Mouse (Mus musculus) stomach, embryonic 14.5 days (tissue): ENCODE results near the gene Abhd17c. TPM values are rescaled to one million over a fixed set of nuclear protein-coding genes. Genes with fewer than 3 reads are reported as not detected.

Experiments
- ATAC-seq: fragments of 200-750 bp; cut with Nextera tagmentation; 2 replicates; pipeline ENCODE4 v1.8.0; 2017; ENCODE audit warnings: low read depth, moderate TSS enrichment; ENCODE audit not compliant: insufficient number of reproducible peaks, insufficient read depth, low FRiP score
- H3K27ac ChIP-seq: fragments of 300-500 bp; sonication (generic); 2 replicates; pipeline ENCODE4 v1.5.1; 2014; ENCODE audit warnings: mild to moderate bottlenecking, low read length, moderate library complexity, mixed read lengths
- H3K27me3 ChIP-seq: fragments of 300-500 bp; sonication (generic); 2 replicates; pipeline ENCODE4 v1.6.1; 2014; ENCODE audit warnings: low read length, control low read depth, mixed read lengths; ENCODE audit not compliant: control insufficient read depth, insufficient read depth
- H3K36me3 ChIP-seq: fragments of 300-500 bp; sonication (generic); 2 replicates; pipeline ENCODE4 v1.6.1; 2014; ENCODE audit warnings: mild to moderate bottlenecking, control low read depth, low read length, moderate library complexity, mixed read lengths; ENCODE audit not compliant: control insufficient read depth, insufficient read depth
- H3K4me1 ChIP-seq: fragments of 300-500 bp; sonication (generic); 2 replicates; pipeline ENCODE4 v1.6.1; 2014; ENCODE audit warnings: low read length, control low read depth, mixed read lengths; ENCODE audit not compliant: control insufficient read depth, insufficient read depth
- H3K4me2 ChIP-seq: fragments of 300-500 bp; sonication (generic); replicated peaks from 2 replicates; pipeline ENCODE4 v1.6.1; 2014; ENCODE audit warnings: low read depth, low read length, control low read depth
- H3K4me3 ChIP-seq: fragments of 300-500 bp; sonication (generic); 2 replicates; pipeline ENCODE4 v1.5.1; 2014; ENCODE audit warnings: low read depth, low read length, control low read depth
- H3K9ac ChIP-seq: fragments of 300-500 bp; sonication (generic); replicated peaks from 2 replicates; pipeline ENCODE4 v1.6.1; 2014; ENCODE audit warnings: low read depth, mild to moderate bottlenecking, control low read depth, low read length, moderate library complexity, mixed read lengths
- H3K9me3 ChIP-seq: fragments of 300-500 bp; sonication (generic); 2 replicates; pipeline ENCODE4 v1.6.1; 2016; ENCODE audit warnings: low read depth, low read length, control low read depth; ENCODE audit not compliant: control insufficient read depth
- WGBS: fragments of 180-500 bp; shearing (Covaris S2); extraction: QIAGEN DNeasy Blood & Tissue Kit; methylation state at CpG from one replicate; pipeline ENCODE4 v1.1.7; 2014; 5-methylcytosine and 5-hydroxymethylcytosine counted together
- polyA plus RNA-seq: library from polyadenylated mRNA; unstranded; fragments of >200 nt; fragmentation: Nextera tagmentation; extraction: Ambion mirVana; gene quantifications from 2 replicates; pipeline ENCODE4 v1.2.1, GENCODE M21; 2014

The Abhd17c gene
- polyA plus RNA-seq, 1 experiment from 2014 or later = 13.5 TPM

DNA sequence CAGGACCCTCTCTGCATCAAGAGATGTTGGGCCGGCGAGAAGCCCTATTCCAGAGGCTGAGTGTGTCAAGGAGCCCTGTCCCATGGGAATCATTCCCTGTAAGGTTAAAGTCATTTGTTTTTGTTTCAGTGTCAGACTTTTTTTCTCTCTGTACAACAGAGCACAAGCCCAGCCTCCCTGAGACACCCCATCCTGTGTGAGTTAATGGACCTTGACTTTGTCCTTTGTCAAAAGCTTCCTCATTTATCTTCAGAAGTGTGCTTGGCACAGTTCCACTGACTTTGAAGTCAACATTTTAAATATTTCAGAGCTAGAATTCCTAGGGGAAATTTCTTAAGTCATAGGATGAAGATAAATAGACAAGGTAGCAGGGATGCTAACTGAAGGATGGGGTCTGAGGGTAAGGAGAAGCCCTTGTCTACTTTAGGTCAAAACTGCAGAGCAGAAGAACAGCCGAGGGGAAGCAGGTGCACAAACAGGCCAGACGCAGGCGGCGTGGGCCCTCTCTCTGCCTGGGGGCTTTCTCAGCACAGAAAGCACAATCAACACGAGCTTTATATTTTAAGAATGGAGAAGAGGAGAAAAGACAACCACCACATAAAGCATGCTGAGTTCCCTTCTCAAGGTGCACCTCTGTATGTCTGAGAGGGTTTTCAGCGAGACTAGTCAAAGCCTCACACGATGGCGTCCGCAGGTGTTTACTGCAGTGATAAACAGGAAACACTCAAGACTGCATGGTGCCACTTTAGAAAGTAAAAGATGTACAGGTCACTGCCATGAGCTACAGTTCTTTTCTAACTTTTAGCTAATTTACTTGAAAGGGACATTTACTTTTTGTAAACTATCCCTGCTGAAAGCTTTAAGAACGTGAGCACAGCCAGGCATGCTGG, 32.2 kb downstream of the Abhd17c start:
- Histone ChIP-seq H3K4me3 (no peak overlapping the region), H3K4me1 (peaks cover 37% of the 10 kb centered on the region), H3K4me2 (no peak overlapping the region), H3K9ac (no peak overlapping the region), H3K36me3 (no peaks in the 10 kb centered on the region), H3K27ac (no peak overlapping the region), H3K27me3 (no peaks in the 10 kb centered on the region), H3K9me3 (no peaks in the 10 kb centered on the region)
- ATAC-seq = no peak
- 49% methylated on average over 12 of the region's 12 CpGs for WGBS

DNA sequence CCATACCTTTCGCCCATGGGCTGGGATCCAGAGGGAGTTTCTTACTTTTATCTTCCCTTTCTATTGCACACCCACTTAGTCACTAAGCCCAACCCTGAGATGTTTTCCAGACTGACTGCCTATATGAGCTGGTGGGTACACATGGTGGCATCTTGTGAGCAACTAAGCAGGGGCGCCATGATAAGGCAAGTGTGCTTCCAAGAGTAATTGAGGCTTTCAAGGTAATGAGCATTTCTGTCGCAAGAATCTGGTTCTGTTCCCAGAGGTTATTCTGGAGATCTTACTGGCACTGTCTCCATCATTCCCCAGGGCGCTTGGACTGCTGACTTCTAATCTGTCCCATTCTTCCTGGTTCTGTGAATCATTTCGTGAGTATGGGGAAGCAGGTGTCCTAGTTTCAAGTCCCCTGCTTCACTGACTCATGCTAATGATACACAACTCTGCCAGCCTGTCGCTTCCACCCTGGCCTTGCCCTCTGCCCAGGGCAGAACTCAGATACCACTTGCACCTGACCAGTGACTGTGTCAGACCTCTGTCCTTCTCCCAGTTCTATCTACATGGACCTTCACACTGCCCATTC, 34.1 kb downstream of the Abhd17c start:
- Histone ChIP-seq H3K36me3 (peaks cover 11% of the 10 kb centered on the region; the same call in 1 of the 2 replicates), H3K27me3 (no peaks in the 10 kb centered on the region), H3K4me2 (no peak overlapping the region), H3K27ac (no peak overlapping the region), H3K9me3 (no peaks in the 10 kb centered on the region), H3K9ac (no peak overlapping the region), H3K4me1 (peaks cover 37% of the 10 kb centered on the region), H3K4me3 (no peak overlapping the region)
- ATAC-seq = no peak
- 79% methylated on average over 6 of the region's 6 CpGs for WGBS

GRCm38 (mm10) chr7:84116621-84117542, 34.8 kb downstream of the Abhd17c start:
- no peak for ATAC-seq
- H3K4me3 ChIP-seq = no peak overlapping the region
- peaks cover 11% of the 10 kb centered on the region; the same call in 1 of the 2 replicates for H3K36me3 ChIP-seq
- no peaks in the 10 kb centered on the region for H3K9me3 ChIP-seq
- peaks cover 39% of the 10 kb centered on the region for H3K4me1 ChIP-seq
- no peak overlapping the region for H3K27ac ChIP-seq
- 40% methylated on average over 7 of the region's 7 CpGs for WGBS
- H3K9ac ChIP-seq = no peak overlapping the region
- no peaks in the 10 kb centered on the region for H3K27me3 ChIP-seq
- no peak overlapping the region for H3K4me2 ChIP-seq

DNA sequence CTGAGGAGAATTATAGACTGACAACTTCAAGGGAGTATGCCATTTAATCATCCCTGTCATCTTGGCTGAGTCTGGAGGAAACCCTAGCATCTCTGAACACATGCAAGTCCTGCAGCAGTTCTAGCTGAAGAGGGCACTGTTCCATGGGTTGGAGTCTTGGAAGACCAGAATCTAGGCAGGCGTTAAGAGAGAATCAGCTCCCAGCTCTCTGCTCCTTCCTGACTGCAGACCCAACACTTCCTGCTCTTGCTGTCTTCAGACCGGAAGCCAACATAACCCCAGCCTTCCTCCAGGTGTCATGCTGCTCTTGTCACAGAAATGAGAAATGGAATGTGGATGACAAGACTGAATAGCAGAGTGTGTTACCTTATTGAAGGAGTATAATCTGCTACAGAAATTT, 36.3 kb downstream of the Abhd17c start:
- Histone ChIP-seq H3K27me3 (no peaks in the 10 kb centered on the region), H3K9ac (no peak overlapping the region), H3K9me3 (no peaks in the 10 kb centered on the region), H3K27ac (no peak overlapping the region), H3K4me3 (no peak overlapping the region), H3K36me3 (peaks cover 11% of the 10 kb centered on the region; the same call in 1 of the 2 replicates), H3K4me2 (no peak overlapping the region), H3K4me1 (peaks cover 30% of the 10 kb centered on the region)
- WGBS = 69% methylated on average over 2 of the region's 2 CpGs
- ATAC-seq = no peak

- Histone ChIP-seq H3K4me1 (peaks cover 24% of the 10 kb centered on the region), H3K27ac (no peak overlapping the region), H3K27me3 (no peaks in the 10 kb centered on the region), H3K9ac (no peak overlapping the region), H3K4me2 (no peak overlapping the region), H3K9me3 (no peaks in the 10 kb centered on the region), H3K4me3 (no peak overlapping the region), H3K36me3 (peaks cover 11% of the 10 kb centered on the region; the same call in 1 of the 2 replicates)
- WGBS = 75% methylated on average over 3 of the region's 3 CpGs
- no peak for ATAC-seq
Measured at GRCm38 (mm10) chr7:84114775-84115174, 36.9 kb downstream of the Abhd17c start.

- no peak overlapping the region for H3K4me3 ChIP-seq
- no peak overlapping the region for H3K27ac ChIP-seq
- peaks cover 11% of the 10 kb centered on the region; the same call in 1 of the 2 replicates for H3K36me3 ChIP-seq
- no peak for ATAC-seq
- WGBS = 89% methylated on average over 8 of the region's 8 CpGs
- no peaks in the 10 kb centered on the region for H3K9me3 ChIP-seq
- H3K4me2 ChIP-seq = no peak overlapping the region
- no peak overlapping the region for H3K9ac ChIP-seq
- H3K4me1 ChIP-seq = peaks cover 14% of the 10 kb centered on the region; the same call in 1 of the 2 replicates
- no peaks in the 10 kb centered on the region for H3K27me3 ChIP-seq
Measured at GRCm38 (mm10) chr7:84113035-84113390, 38.7 kb downstream of the Abhd17c start.

DNA sequence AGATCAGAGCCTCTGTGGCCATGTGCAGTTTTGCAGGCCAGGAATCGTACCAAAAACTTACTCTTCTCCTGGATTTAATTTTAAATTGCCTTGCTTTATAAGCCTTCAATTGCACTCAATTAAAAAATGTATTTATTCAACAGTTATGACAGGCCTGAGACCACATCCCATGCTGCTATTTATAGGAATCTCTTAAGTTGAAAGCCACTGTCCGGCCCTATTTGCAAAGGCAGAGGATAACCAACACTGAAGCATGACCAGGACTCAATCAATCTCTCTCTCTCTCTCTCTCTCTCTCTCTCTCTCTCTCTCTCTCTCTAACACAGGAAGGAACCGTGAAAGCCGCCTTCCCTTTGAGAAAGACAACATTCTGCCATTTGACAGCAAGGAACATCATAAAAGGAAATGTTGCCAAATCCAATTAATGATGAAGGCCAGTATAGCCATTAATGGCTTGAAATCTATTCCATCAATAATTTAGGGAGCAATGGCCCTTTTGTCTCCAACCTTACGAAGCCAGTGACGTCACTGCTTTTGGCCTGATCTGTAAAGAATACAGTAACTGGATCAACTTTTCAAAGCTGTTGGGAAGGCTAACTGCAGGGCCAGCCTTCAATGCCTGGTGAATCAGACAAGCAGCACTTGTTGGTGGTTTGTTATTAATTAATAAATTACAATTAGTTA, 39.2 kb downstream of the Abhd17c start:
- H3K27ac ChIP-seq = no peak overlapping the region
- no peak overlapping the region for H3K9ac ChIP-seq
- H3K9me3 ChIP-seq = no peaks in the 10 kb centered on the region
- no peak for ATAC-seq
- H3K4me2 ChIP-seq = no peak overlapping the region
- WGBS = 67% methylated on average over 6 of the region's 6 CpGs
- H3K27me3 ChIP-seq = no peaks in the 10 kb centered on the region
- no peak overlapping the region for H3K4me3 ChIP-seq
- H3K36me3 ChIP-seq = peaks cover 11% of the 10 kb centered on the region; the same call in 1 of the 2 replicates
- peaks cover 10% of the 10 kb centered on the region; the same call in 1 of the 2 replicates for H3K4me1 ChIP-seq
